Mouse (Mus musculus) ES-E14 (cell line): ENCODE results near the gene Zfp385b. TPM values are rescaled to one million over a fixed set of nuclear protein-coding genes. Genes with fewer than 3 reads are reported as not detected.

ENCODE experiments used
- DNase-seq: peaks from one replicate; pipeline ENCODE4 v3.0.0-alpha.2; 2013; ENCODE audit warnings: low read depth, low spot score
- H3K27ac ChIP-seq: 2 replicates; pipeline ENCODE4 v1.5.1; 2012; ENCODE audit warnings: low read depth, mild to moderate bottlenecking, low read length, moderate library complexity, mixed read lengths; ENCODE audit not compliant: poor library complexity, insufficient read depth, severe bottlenecking
- H3K36me3 ChIP-seq: 2 replicates; pipeline ENCODE4 v1.6.1; 2012; ENCODE audit warnings: mild to moderate bottlenecking, low read length, moderate library complexity, mixed read lengths; ENCODE audit not compliant: control insufficient read depth, poor library complexity, insufficient read depth, severe bottlenecking
- H3K4me1 ChIP-seq, 2 experiments: fragments of 150-350 bp in 1 of 2; sonication (generic) in 1 of 2; 2 replicates each; pipeline ENCODE4 v1.6.1; 2012; ENCODE audit warnings: low read length in 2 of 2, mild to moderate bottlenecking in 1 of 2, mixed read lengths in 1 of 2; ENCODE audit not compliant: control insufficient read depth in 2 of 2, insufficient read depth in 2 of 2, poor library complexity in 1 of 2
- H3K4me3 ChIP-seq, 2 experiments: fragments of 150-350 bp in 1 of 2; sonication (generic) in 1 of 2; 2 replicates each; pipeline ENCODE4 v1.5.1; 2012; ENCODE audit warnings: low read length in 2 of 2, low read depth in 1 of 2, mild to moderate bottlenecking in 1 of 2, mixed read lengths in 1 of 2; ENCODE audit not compliant: insufficient read depth in 1 of 2, poor library complexity in 1 of 2, severe bottlenecking in 1 of 2
- H3K9ac ChIP-seq: 2 replicates; pipeline ENCODE4 v1.6.1; 2012; ENCODE audit warnings: low read depth, mild to moderate bottlenecking, low read length, mixed read lengths; ENCODE audit not compliant: poor library complexity, insufficient read depth, severe bottlenecking
- H3K9me3 ChIP-seq: fragments of 150-350 bp; sonication (generic); 2 replicates; pipeline ENCODE4 v1.6.1; 2012; ENCODE audit warnings: low read depth, mild to moderate bottlenecking, low read length; ENCODE audit not compliant: control insufficient read depth, insufficient read depth
- CHD2 ChIP-seq: IDR thresholded peaks from 2 replicates; pipeline ENCODE4 v1.6.1; 2014; ENCODE audit warnings: mild to moderate bottlenecking, low read depth, low read length, inconsistent platforms
- HCFC1 ChIP-seq: IDR thresholded peaks from 2 replicates; pipeline ENCODE4 v1.6.1; 2012; ENCODE audit warnings: low read length, inconsistent platforms, borderline replicate concordance; ENCODE audit not compliant: insufficient read depth
- MAFK ChIP-seq: IDR thresholded peaks from 2 replicates; pipeline ENCODE4 v1.6.1; 2014; ENCODE audit warnings: mild to moderate bottlenecking, low read depth, low read length, inconsistent platforms; ENCODE audit not compliant: insufficient read depth
- ZC3H11A ChIP-seq: IDR thresholded peaks from 2 replicates; pipeline ENCODE4 v1.6.1; 2012; ENCODE audit warnings: low read depth, mild to moderate bottlenecking, inconsistent platforms, low read length, borderline replicate concordance
- ZNF384 ChIP-seq: IDR thresholded peaks from 2 replicates; pipeline ENCODE4 v1.6.1; 2012; ENCODE audit warnings: low read depth, low read length, inconsistent platforms
- in situ Hi-C, 2 experiments: fragments of 600-800 bp; cut with MboI; formaldehyde crosslinking; loops; one replicate each; pipeline ENCODE4 v1.15.1; 2025; ENCODE audit warnings: low sequenced_read_pairs in 2 of 2, inconsistent platforms in 1 of 2; ENCODE audit not compliant: unreplicated experiment in 2 of 2
- total RNA-seq: library from RNA; depleted of rRNA; stranded (reverse); fragments of 300-350 nt; gene quantifications from 2 replicates; pipeline ENCODE4 v1.2.3, GENCODE M21; 2012

The Zfp385b gene
- total RNA-seq, 1 experiment: 0.09 TPM

GRCm38 (mm10) chr2:77707138-77707537 lies 112.3 kb downstream of the Zfp385b start:
- Histone ChIP-seq H3K9me3 (no peaks in the 10 kb centered on the region), H3K9ac (no peak overlapping the region), H3K27ac (no peak overlapping the region), H3K4me1 (no peaks in the 10 kb centered on the region), H3K36me3 (no peaks in the 10 kb centered on the region), H3K4me3 (no peak overlapping the region)
- DNase-seq: no peak
- in situ Hi-C loops: loop anchor here (10.0 to 25.0 kb wide), 5 partner anchors 245 to 770 kb away; no protein-coding TSS in a partner anchor
- TF ChIP-seq ZNF384: no peak
- no peak for TF ChIP-seq MAFK
- no peak for TF ChIP-seq CHD2
- TF ChIP-seq ZC3H11A: no peak
- no peak for TF ChIP-seq HCFC1

DNA sequence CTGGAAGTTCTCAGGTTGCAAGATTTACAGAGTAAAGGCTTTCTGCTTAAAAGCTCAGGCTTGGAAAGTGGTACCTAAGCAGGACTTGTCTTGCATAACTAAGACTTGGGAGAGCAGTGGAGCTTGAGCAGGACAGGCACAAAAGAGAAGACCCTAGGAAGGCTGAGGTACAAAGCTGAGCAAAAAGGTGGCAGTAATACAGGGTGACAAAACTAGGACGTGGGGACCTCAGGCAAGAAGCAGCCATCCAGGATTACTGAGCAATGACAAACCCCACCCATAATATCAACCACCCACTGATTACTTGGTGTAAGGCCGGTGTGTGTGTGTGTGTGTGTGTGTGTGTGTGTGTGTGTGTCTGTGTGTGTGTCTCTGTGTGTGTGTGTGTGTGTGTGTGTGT lies 114.0 kb downstream of the Zfp385b start:
- H3K27ac ChIP-seq: no peak overlapping the region
- no peak overlapping the region for H3K4me3 ChIP-seq
- H3K9ac ChIP-seq: no peak overlapping the region
- TF ChIP-seq HCFC1: no peak
- no peak for DNase-seq
- no peaks in the 10 kb centered on the region for H3K4me1 ChIP-seq
- in situ Hi-C loops: loop anchor here (10.0 to 25.0 kb wide), 5 partner anchors 243 to 768 kb away; no protein-coding TSS in a partner anchor
- no peaks in the 10 kb centered on the region for H3K9me3 ChIP-seq
- no peaks in the 10 kb centered on the region for H3K36me3 ChIP-seq

- no peaks in the 10 kb centered on the region for H3K36me3 ChIP-seq
Observed at GRCm38 (mm10) chr2:77703080-77703479, 116.4 kb downstream of the Zfp385b start.

DNA sequence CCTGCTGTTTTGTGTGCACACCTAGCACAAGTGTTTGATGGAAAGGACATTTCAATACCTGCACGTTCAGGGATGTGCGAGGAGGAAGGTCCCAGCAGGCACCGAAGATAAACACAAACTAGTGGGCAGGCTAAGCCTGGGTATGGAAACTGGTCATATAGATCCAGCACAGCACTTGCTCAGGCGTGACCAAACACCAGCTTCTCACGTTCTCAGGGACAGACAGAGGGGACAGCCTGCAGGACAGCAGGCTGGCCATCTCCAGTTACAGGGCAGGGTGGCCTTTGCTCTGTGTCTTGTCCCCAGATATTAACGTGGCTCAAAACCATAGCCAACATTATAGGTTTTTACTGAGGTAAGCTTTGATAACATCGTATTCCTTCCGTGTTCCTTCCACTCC lies 128.3 kb downstream of the Zfp385b start:
- H3K27ac ChIP-seq: no peak overlapping the region
- no peak overlapping the region for H3K4me3 ChIP-seq
- DNase-seq: no peak
- no peaks in the 10 kb centered on the region for H3K4me1 ChIP-seq
- no peaks in the 10 kb centered on the region for H3K36me3 ChIP-seq
- no peak overlapping the region for H3K9ac ChIP-seq
- no peaks in the 10 kb centered on the region for H3K9me3 ChIP-seq
- in situ Hi-C loops: no loop called here
- no peak for TF ChIP-seq CHD2
- no peak for TF ChIP-seq MAFK
- no peak for TF ChIP-seq ZC3H11A

More at GRCm38 (mm10) chr2:77703080-77703479, 116.4 kb downstream of the Zfp385b start:
- DNase-seq: no peak
- no peak overlapping the region for H3K4me3 ChIP-seq
- H3K4me1 ChIP-seq: no peaks in the 10 kb centered on the region
- TF ChIP-seq MAFK: no peak
- no peak for TF ChIP-seq CHD2
- no peak for TF ChIP-seq ZNF384
- no peak for TF ChIP-seq HCFC1
- TF ChIP-seq ZC3H11A: no peak
- H3K9me3 ChIP-seq: no peaks in the 10 kb centered on the region
- H3K27ac ChIP-seq: no peak overlapping the region
- no peak overlapping the region for H3K9ac ChIP-seq
- in situ Hi-C loops: loop anchor here (10.0 to 25.0 kb wide), 5 partner anchors 241 to 766 kb away; no protein-coding TSS in a partner anchor

DNA sequence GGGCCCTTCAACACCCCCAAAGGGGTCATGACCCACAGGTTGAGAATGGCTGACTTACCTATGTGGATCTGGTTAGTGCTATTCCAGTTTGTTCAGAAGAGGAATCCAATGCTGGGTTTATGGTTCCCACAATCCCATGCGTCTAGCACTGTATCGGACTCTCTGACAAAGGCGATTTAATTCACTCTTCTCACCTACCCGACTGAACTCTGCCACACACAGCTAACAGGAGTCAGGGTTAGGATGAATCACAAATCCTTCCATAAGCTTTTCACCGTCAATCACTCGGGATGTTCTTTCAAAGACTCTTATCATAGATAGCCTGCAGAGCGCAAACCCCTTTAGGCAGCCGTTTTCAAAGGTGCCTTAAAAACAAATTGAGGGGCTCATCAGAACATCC lies 129.1 kb downstream of the Zfp385b start:
- H3K9me3 ChIP-seq: no peaks in the 10 kb centered on the region
- in situ Hi-C loops: no loop called here
- H3K36me3 ChIP-seq: no peaks in the 10 kb centered on the region
- H3K27ac ChIP-seq: no peak overlapping the region
- no peak for DNase-seq
- no peak overlapping the region for H3K9ac ChIP-seq
- no peak overlapping the region for H3K4me3 ChIP-seq
- H3K4me1 ChIP-seq: no peaks in the 10 kb centered on the region
- TF ChIP-seq HCFC1 (no peak), ZNF384 (no peak), MAFK (no peak), ZC3H11A (no peak), CHD2 (no peak)
